Mouse (Mus musculus) cerebellum, adult 2 months (tissue): ENCODE data around the gene C1qb.

Source experiments
- CTCF ChIP-seq: fragments of 200-500 bp; IDR thresholded peaks from 2 replicates; pipeline ENCODE4 v1.5.1; 2011; ENCODE audit warnings: low read depth, mild to moderate bottlenecking, control low read depth, low read length, moderate library complexity, borderline replicate concordance; ENCODE audit not compliant: insufficient read depth
- POLR2A ChIP-seq: fragments of 200-500 bp; IDR thresholded peaks from 2 replicates; pipeline ENCODE4 v1.6.1; 2011; ENCODE audit warnings: low read length, control low read depth, borderline replicate concordance; ENCODE audit not compliant: insufficient read depth

- no peak for TF ChIP-seq POLR2A
- TF ChIP-seq CTCF = no peak
Observed at GRCm38 (mm10) chr4:136862411-136862810, 23.6 kb downstream of the C1qb start.
